Mouse (Mus musculus) ES-Bruce4 (cell line): ENCODE data around the gene F12. TPM values are rescaled to one million over a fixed set of nuclear protein-coding genes. Genes with fewer than 3 reads are reported as not detected.
A peak's percentile ranks its signal among the peaks of the same experiment; 100 is the strongest.

Source experiments
- H3K27ac ChIP-seq: 2 replicates; pipeline ENCODE4 v1.5.1; 2012; ENCODE audit warnings: low read length, inconsistent platforms; ENCODE audit not compliant: insufficient read depth
- H3K27me3 ChIP-seq: 2 replicates; pipeline ENCODE4 v1.6.1; 2012; ENCODE audit warnings: mild to moderate bottlenecking, low read length, inconsistent platforms; ENCODE audit not compliant: control insufficient read depth, poor library complexity, insufficient read depth, severe bottlenecking
- H3K36me3 ChIP-seq: 2 replicates; pipeline ENCODE4 v1.6.1; 2012; ENCODE audit warnings: inconsistent platforms, mild to moderate bottlenecking, low read length, moderate library complexity; ENCODE audit not compliant: control insufficient read depth, poor library complexity, insufficient read depth, severe bottlenecking
- H3K4me1 ChIP-seq: one replicate; pipeline ENCODE4 v1.8.1; 2011; ENCODE audit warnings: low read length; ENCODE audit not compliant: control insufficient read depth, insufficient read depth
- H3K4me3 ChIP-seq: 2 replicates; pipeline ENCODE4 v1.5.1; 2011; ENCODE audit warnings: low read depth, mild to moderate bottlenecking, low read length
- H3K9ac ChIP-seq: 2 replicates; pipeline ENCODE4 v1.6.1; 2012; ENCODE audit warnings: low read depth, mild to moderate bottlenecking, inconsistent platforms; ENCODE audit not compliant: poor library complexity, severe bottlenecking
- H3K9me3 ChIP-seq: replicated peaks from 2 replicates; pipeline ENCODE4 v1.6.1; 2012; ENCODE audit warnings: mild to moderate bottlenecking, low read length, inconsistent platforms; ENCODE audit not compliant: control insufficient read depth, poor library complexity, insufficient read depth, severe bottlenecking
- CTCF ChIP-seq: IDR thresholded peaks from one replicate; pipeline ENCODE4 v1.8.1; 2011; ENCODE audit warnings: low read depth, low read length
- EP300 ChIP-seq: IDR thresholded peaks from 2 replicates; pipeline ENCODE4 v1.6.1; 2011; ENCODE audit warnings: low read depth, low read length; ENCODE audit not compliant: insufficient read depth
- POLR2A ChIP-seq: IDR thresholded peaks from one replicate; pipeline ENCODE4 v1.8.1; 2011; ENCODE audit warnings: low read length; ENCODE audit not compliant: insufficient read depth
- polyA plus RNA-seq: library from polyadenylated mRNA; stranded (reverse); fragments of >200 nt; gene quantifications from 2 replicates; pipeline ENCODE4 v1.2.4, GENCODE M21; 2011; ENCODE audit warnings: low read depth; ENCODE audit not compliant: missing spikeins, insufficient read depth, insufficient read length

Gene F12
- polyA plus RNA-seq, 1 experiment: not detected

GRCm38 (mm10) chr13:55419142-55419541 lies 7.5 kb downstream of the F12 start:
- no peak for TF ChIP-seq CTCF
- no peak for TF ChIP-seq EP300
- no peak for TF ChIP-seq POLR2A
- Histone ChIP-seq H3K27ac (no peak overlapping the region), H3K4me3 (no peak overlapping the region), H3K27me3 (no peaks in the 10 kb centered on the region), H3K4me1 (no peaks in the 10 kb centered on the region), H3K9me3 (no peaks in the 10 kb centered on the region), H3K36me3 (no peaks in the 10 kb centered on the region), H3K9ac (no peak overlapping the region)

DNA sequence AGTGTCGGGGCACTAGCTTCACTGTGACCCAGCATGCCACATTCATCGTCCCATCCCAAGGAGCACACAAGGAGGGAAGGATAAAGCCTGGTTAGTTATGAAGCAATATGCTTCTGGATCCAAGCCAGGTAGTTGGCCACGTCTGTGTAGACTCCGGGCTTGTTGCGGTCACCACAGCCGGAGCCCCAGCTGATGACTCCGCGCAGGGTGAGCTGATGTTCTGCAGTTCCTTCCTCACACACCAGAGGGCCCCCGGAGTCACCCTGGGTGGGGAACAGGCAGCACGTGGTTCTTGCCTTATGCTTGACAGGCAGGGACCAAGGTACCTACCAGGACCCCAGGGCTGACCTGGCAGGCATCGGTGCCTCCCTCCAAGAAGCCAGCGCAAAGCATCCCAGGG lies 8.6 kb downstream of the F12 start:
- no peak overlapping the region for H3K4me3 ChIP-seq
- H3K36me3 ChIP-seq: no peaks in the 10 kb centered on the region
- H3K9me3 ChIP-seq: no peaks in the 10 kb centered on the region
- TF ChIP-seq EP300 (no peak), CTCF (peak; percentile 59), POLR2A (no peak)
- H3K9ac ChIP-seq: no peak overlapping the region
- H3K27me3 ChIP-seq: no peaks in the 10 kb centered on the region
- no peak overlapping the region for H3K27ac ChIP-seq
- H3K4me1 ChIP-seq: no peaks in the 10 kb centered on the region

DNA sequence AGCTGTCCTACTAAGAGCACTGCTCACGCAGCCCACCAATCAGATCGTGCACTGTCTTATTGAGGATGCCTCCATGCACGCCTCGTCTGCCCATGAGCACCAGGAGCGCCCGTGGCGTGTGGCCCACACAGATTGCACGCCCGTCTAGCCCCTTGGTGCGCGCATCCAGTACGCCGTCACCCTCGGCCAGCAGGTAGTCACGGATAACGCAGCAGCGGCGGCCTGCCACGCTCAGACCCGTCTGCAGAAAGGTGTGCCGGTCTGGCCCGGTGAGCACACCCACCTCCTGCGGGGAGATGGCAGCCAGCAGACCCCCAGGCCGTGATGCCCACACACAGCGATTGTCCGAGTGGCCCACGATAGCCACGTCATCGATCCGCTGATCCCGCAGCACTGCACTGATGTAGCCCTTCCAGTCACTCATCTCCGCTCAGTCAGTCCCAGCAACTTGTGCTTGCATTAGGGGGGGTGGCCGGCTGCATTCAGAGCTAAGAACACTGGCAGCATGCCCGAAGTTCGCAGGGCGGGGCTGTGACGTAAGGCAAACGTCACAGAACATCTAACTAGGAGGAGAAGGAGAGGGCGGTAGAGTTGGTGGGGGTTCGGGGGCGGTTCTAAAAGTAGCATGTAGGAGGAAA lies 11.7 kb downstream of the F12 start, which contains the start of gene Pfn3:
Gene Pfn3, minus strand, starts transcription at position 490 of the 638 bp plus-strand sequence.
- no peaks in the 10 kb centered on the region for H3K27me3 ChIP-seq
- H3K9me3 ChIP-seq: no peaks in the 10 kb centered on the region
- H3K36me3 ChIP-seq: no peaks in the 10 kb centered on the region
- H3K4me1 ChIP-seq: no peaks in the 10 kb centered on the region
- TF ChIP-seq POLR2A (no peak), EP300 (no peak), CTCF (no peak)
- H3K9ac ChIP-seq: no peak within 1 kb of the TSS
- H3K4me3 ChIP-seq: peak within 1 kb of the TSS; percentile 53
- no peak within 1 kb of the TSS for H3K27ac ChIP-seq

- no peaks in the 10 kb centered on the region for H3K9me3 ChIP-seq
- no peaks in the 10 kb centered on the region for H3K27me3 ChIP-seq
- no peak overlapping the region for H3K4me3 ChIP-seq
- no peak overlapping the region for H3K27ac ChIP-seq
- no peaks in the 10 kb centered on the region for H3K36me3 ChIP-seq
- TF ChIP-seq CTCF (no peak), EP300 (no peak), POLR2A (no peak)
- no peaks in the 10 kb centered on the region for H3K4me1 ChIP-seq
- H3K9ac ChIP-seq: no peak overlapping the region
Observed at GRCm38 (mm10) chr13:55413333-55413732, 13.3 kb downstream of the F12 start.

GRCm38 (mm10) chr13:55412643-55413307 lies 13.8 kb downstream of the F12 start:
- H3K9me3 ChIP-seq: no peaks in the 10 kb centered on the region
- no peak for TF ChIP-seq POLR2A
- no peaks in the 10 kb centered on the region for H3K27me3 ChIP-seq
- H3K4me3 ChIP-seq: no peak overlapping the region
- no peak overlapping the region for H3K27ac ChIP-seq
- no peak overlapping the region for H3K9ac ChIP-seq
- no peaks in the 10 kb centered on the region for H3K4me1 ChIP-seq
- no peaks in the 10 kb centered on the region for H3K36me3 ChIP-seq

DNA sequence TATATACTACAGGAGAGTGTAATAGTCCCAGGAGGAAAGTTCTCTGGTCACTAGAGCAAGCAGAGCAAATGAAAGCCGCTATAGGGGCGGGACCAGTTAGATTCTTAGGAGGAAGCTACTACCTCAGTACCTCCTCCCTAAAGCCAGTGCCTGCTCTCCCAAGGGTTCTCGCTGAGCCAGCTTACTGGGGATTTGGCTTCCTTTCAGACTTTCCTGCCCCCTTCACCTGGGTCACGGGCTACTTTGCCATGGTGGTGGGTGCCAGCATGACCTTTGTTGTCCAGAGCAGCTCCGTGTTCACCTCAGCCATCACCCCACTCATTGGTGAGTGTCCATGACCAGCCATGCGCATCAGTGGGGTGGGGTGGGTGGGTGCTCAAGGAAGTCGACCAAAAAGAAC lies 14.8 kb downstream of the F12 start:
- Histone ChIP-seq H3K9me3 (no peaks in the 10 kb centered on the region), H3K36me3 (no peaks in the 10 kb centered on the region), H3K27me3 (no peaks in the 10 kb centered on the region), H3K4me3 (no peak overlapping the region), H3K9ac (no peak overlapping the region), H3K27ac (no peak overlapping the region), H3K4me1 (no peaks in the 10 kb centered on the region)
- TF ChIP-seq EP300 (no peak), CTCF (no peak), POLR2A (no peak)
